Mouse (Mus musculus) kidney, adult 18-20 months (tissue): ENCODE measurements around the gene Epha4.
A peak's percentile ranks its signal among the peaks of the same experiment; 100 is the strongest.

ENCODE experiments used
- DNase-seq: peaks from one replicate; pipeline ENCODE4 v3.0.0; 2021

The Epha4 gene

GRCm38 (mm10) chr1:77473446-77474376 lies 41.2 kb downstream of the Epha4 start:
- no peak for DNase-seq

DNA sequence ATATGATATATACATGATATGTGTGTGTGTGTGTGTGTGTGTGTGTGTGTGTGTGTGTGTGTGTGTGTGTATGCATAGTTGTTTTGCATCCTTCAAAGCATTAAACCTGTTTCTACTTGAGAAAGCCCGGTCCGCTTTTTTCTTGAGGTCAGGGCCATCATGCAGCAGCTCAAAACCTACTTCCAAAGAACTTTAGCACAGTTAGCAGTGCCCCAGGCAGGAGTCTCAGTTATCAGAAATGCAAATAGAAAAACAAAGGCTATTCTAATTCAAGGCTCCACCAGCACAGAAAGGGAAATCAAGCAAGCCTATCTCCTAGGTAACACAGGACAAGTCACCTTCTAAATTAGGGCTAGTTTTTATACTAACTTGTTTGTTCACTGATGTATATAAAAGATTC lies 42.3 kb downstream of the Epha4 start:
- DNase-seq: no peak

GRCm38 (mm10) chr1:77471447-77471846 lies 43.4 kb downstream of the Epha4 start:
- no peak for DNase-seq

GRCm38 (mm10) chr1:77471037-77471436 lies 43.9 kb downstream of the Epha4 start:
- no peak for DNase-seq

DNA sequence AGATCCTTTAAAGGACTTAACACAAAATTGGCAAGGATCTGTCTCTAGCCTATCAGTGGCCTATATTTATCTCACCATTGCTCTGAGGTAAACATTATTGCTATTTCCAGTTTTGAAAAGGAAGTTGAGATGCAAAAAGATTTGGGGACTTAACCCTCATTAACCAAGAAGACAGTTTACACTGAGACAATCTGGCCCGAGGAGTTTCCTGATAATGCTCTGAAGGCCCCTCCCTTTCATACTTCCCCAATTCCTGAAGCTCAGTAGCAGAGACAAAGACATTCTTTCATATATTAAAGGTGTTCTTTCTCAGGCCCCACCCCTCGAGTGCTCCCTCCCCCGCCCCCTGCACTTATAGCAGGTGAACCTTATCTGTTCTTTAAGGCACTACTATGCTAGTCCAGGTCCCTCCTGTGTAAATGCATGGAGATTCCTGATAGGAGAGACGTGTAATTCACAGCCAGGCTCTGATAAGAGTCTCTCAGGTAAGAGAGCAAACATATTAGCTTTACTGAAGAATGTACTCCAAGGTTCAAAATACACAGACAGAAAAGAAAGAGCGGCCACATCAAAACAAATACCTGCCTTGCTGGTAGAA lies 46.1 kb downstream of the Epha4 start:
- no peak for DNase-seq

DNA sequence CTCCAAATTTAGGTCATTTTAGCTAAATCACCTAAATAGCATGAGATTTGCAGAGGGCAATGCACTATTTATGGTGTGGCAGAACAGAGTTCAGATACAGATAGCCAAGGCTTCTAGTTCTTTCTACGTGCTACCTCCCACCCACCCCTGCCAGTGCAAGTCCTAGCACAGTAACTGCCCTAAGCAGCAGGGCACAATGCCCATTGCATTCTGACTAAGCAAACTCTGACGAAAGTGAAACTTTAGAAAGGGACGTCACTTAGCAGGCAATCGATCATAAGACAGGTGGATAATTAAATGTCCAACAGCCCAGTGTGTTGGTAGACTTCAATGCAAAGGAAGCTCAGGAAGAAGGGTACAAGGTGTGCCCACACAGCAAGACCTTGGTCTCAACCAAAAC lies 49.4 kb downstream of the Epha4 start:
- DNase-seq: no peak

DNA sequence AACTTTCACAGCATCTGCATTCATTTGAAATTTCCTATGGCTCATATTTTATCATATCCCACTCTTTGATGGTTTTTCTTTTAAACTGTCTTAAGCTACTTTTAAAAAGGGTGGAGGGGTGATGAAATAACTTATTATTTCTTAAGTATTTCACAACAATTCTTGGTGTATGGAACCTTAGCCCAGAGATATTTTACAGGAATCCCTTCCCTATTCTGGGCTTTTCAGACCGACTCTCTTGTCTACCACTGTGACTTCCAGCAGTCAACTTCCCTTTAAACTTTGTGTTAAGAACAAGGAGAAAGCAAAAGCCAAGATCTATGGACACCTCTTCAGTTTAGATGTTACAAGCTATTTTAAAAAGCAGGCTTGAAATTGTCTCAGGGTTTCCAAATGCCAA lies 50.8 kb downstream of the Epha4 start:
- DNase-seq: no peak

DNA sequence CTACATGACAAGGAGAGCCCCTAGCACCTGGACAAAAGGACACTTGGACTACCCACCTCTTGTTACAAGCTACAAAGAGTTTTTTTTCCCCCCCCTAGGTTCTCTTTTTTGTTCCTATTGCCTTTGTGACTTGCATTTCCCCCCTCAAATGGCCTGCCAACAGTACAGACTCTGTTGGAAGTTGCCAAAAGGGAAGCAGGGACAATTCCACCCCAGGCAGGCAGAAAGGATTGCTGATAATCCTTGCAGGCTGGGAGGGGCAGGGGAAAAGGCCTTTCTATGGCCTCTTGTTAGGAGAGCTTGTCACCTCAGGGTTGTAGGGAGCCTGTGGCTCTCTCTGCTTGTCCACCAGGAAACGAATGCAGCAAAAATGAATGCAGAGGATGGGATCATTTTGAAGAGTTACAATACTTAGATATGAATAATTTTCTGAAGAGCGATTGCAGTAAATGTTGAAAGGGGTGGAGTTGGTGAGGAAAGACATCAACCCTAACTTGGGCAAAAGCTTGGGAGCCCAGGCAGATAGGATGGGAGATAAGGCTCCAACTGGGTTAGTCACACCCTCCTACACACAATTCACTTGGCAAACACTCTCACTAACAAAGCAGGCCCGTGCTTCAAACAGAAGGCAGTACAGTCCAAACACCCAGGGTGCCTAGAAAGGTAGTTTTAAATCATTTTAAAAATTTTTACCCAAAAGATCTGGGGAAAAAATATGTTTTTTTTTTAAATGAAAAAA lies 52.8 kb downstream of the Epha4 start:
- DNase-seq: no peak

- no peak for DNase-seq
These were observed 53.9 kb downstream of the Epha4 start for GRCm38 (mm10) chr1:77460831-77461629.

GRCm38 (mm10) chr1:77458751-77459385 lies 56.0 kb downstream of the Epha4 start:
- DNase-seq: no peak

GRCm38 (mm10) chr1:77457446-77457800 lies 57.5 kb downstream of the Epha4 start:
- DNase-seq: no peak

DNA sequence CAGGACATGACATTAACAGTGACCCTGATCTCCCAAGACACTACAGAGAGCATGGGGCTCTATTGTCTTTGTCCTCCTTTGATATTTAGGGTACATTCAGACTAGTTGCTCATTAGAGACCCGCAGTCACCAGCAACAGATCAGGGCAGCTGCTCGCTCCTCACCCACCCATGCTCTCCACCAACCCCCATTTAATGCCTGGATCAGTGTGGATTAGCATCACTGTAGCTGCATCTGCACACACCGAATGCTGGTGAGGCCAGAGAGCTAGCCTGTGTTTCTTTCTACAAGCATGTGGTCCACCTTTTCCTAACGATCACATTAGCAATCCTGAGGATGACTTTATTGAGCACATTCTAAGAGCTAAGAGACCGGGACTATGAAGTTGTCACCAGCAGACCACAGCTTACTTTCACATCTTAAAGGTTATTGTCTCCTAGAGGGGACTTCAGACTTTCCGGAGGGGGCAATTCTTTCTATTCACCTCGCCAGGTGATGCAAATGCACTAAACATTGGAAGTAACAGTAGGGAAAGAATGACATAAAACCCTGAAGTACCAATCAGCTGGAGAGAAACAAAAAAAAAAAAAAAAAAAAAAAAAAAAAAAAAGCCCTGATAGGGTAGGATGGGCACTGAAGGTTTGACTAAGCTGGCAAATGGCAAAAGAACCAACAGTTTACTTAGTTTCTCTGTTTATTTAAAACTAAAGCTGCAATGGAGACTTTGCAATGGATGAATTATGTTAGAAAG lies 58.0 kb downstream of the Epha4 start:
- DNase-seq: no peak

- DNase-seq: no peak
These were observed 61.1 kb downstream of the Epha4 start for GRCm38 (mm10) chr1:77453811-77454210.

DNA sequence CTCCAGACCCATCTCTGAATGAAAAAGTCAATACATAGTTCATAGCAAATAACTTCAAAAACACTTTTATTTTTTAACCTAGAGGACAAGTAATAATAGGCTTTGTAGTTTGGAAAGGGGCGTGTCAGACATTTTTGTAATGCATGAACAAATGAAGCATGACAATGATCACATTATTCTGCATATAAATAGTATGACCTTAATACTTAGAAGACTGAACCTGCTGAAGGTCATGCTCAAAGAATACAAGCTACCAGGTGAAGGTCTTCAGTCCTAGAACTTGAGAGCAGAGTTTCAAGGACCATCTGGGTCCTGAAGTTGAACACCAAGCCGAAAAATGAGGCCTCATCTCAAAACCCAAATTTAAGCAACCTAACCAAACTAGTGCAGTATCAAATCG lies 62.2 kb downstream of the Epha4 start:
- DNase-seq: no peak

DNA sequence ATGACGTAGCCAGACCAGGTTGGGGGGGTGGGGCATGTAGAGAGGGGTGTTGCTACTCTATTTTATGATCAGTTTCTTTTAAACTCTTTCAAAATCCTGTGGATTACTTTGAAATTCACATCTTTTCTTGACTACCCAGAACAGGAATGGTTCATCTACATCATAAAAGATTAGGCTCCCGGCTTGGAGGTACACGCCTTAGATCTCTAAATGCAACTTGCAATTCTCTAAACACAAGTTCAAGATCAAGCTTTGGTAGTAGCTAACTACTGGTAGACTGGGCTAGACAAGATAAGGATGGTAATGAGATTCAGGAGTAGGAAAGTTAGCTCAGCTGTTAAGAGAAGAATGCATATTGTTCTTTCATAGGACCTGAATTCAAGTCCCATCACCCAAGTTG lies 63.3 kb downstream of the Epha4 start:
- no peak for DNase-seq

- no peak for DNase-seq
These were observed 64.7 kb downstream of the Epha4 start for GRCm38 (mm10) chr1:77450201-77450600.

GRCm38 (mm10) chr1:77447061-77447614 lies 67.8 kb downstream of the Epha4 start:
- DNase-seq: peak; percentile 47

DNA sequence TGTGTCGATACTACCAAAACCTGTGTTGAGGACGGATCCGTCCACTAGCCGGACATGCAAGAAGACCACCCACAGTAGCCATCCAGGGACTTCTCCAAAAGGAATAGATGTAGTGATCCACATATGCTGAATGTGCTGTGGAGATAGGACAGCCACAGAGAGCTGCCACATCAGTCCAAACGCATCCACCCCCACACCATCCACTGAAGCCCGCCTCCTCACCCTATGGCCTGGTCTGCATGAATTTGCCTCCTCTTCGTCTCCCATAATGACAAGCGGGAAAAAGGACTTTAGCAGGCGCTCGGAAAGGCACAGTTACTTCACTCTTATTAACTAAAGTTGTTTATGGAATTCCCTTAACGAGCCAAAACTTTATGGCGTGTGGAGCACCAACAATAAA lies 68.5 kb downstream of the Epha4 start:
- no peak for DNase-seq

GRCm38 (mm10) chr1:77444648-77445047 lies 70.2 kb downstream of the Epha4 start:
- DNase-seq: no peak

DNA sequence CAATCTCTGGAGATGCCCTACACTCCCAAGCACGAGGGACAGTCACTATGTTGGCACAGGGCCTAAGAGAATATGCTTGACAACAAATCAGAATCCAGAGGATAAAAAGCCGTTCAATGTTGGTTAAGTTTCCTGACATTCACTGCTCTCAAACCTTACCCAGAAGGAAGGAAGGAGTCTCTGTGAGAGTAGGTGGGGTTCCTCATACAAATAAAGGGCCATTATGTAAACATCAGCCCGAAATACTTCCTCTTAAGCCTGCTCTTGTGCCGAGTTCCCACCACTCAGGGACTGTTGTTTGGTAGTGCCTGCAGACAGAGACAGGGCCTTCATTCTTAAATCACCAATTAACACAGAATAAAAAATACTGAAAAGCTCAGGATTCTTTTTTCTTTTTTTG lies 72.9 kb downstream of the Epha4 start:
- DNase-seq: no peak

DNA sequence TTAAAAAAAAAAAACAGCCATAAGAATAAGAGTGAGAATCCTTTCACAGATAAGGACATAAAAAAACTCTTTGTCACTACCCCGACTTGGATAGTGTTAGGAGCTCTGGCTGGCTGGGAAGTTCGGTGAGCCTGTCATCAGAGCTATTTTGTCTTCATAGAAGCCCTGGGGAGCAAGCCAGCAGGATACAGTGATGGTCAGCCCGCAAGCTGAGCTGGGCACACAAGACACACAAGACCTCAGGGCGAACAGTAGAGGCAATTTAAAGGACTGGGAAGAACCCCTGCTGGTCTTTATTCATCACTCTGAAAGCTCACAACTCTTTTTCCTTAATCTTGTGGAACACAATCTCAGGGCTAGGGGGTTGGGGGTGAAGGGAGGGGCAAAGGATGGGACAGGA lies 73.5 kb downstream of the Epha4 start:
- no peak for DNase-seq
